Mouse (Mus musculus): ENCODE measurements around the gene Plscr3. TPM values are rescaled to one million over a fixed set of nuclear protein-coding genes. Genes with fewer than 3 reads are reported as not detected.

Plscr3 gene
- total and polyA plus RNA-seq, 2 experiments = 1.5 to 18.5 TPM

DNA sequence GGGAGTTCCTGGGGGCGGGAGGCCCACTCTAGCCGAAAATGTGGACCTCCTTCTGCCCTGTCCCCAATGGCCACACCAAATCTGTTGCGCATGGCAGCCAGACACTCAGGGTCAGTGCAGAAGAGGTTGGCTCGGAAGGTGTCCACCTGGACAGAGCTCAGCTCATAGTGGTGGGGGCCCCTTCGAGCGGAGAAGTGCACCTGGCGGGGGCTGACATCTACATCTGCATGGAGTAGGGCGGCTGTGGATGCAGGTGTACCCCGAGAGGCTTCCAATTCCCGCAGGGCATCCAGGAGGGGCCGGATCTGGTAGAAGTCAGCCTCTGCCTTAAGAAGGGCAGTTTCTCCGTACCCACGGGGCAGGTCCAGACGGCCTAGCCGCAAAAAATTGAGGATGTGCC is 33.5 kb downstream of the Plscr3 start:
- H3K4me1 ChIP-seq (ENCODE audit: control insufficient read depth, insufficient read depth, low read length) = 0 out of 2 replicates have a peak, but pooled peaks cover 3% of the 10 kb centered on the region
- H3K36me3 ChIP-seq (ENCODE audit: control insufficient read depth, insufficient read depth, low read length) = no peaks in the 10 kb centered on the region
- no peaks in the 10 kb centered on the region for H3K79me2 ChIP-seq (ENCODE audit: control insufficient read depth, insufficient read depth, low read length)
- TF ChIP-seq POLR2A (IDR thresholded peaks at IDR 0.05; ENCODE audit: extremely low read depth, insufficient read depth, low read length) (no peak), CTCF (IDR thresholded peaks at IDR 0.05; ENCODE audit: low read depth, low read length) (no peak)
- peak overlapping the region; percentile 29 for H3K4me3 ChIP-seq (ENCODE audit: insufficient read depth, low read depth, low read length)
- DNase-seq (ENCODE audit: extremely low read depth, low read depth, low spot score) = no peak
- no peak overlapping the region for H3K27ac ChIP-seq (replicated peaks; ENCODE audit: insufficient read depth, low read depth, low read length)
- WGBS = 76% methylated on average over 15 of the region's 15 CpGs
- no peaks in the 10 kb centered on the region for H3K27me3 ChIP-seq (ENCODE audit: control insufficient read depth, insufficient read depth, low read length)
- H3K9ac ChIP-seq (ENCODE audit: low read depth, low read length) = peak overlapping the region; percentile 31

DNA sequence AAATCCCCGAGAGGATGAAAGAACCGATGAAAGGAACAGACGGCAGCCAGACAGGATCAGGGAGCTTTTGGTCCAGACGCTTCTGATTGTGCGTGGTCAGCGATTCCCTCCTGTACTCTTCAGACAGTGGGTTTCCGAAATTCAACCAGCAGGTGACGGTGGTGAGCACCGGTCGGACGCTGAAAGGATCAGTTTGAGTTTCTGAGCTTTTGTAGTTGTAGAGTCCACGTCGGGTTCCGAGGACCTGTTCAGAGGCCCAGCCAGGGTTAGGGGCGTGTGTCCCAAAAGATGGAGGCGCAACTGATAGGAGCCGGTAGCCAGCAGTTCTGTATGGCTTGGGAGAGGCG is 34.3 kb downstream of the Plscr3 start:
- Histone ChIP-seq H3K79me2 (ENCODE audit: control insufficient read depth, insufficient read depth, low read length) (no peaks in the 10 kb centered on the region), H3K4me3 (ENCODE audit: insufficient read depth, low read depth, low read length) (peak overlapping the region; percentile 64), H3K27me3 (ENCODE audit: control insufficient read depth, insufficient read depth, low read length) (no peaks in the 10 kb centered on the region), H3K4me1 (ENCODE audit: control insufficient read depth, insufficient read depth, low read length) (0 out of 2 replicates have a peak, but pooled peaks cover 3% of the 10 kb centered on the region), H3K9ac (ENCODE audit: low read depth, low read length) (peak overlapping the region; percentile 57), H3K36me3 (ENCODE audit: control insufficient read depth, insufficient read depth, low read length) (no peaks in the 10 kb centered on the region), H3K27ac (replicated peaks; ENCODE audit: insufficient read depth, low read depth, low read length) (peak overlapping the region; percentile 51)
- DNase-seq (ENCODE audit: extremely low read depth, low read depth, low spot score) = peak; percentile 59
- WGBS = under 1% methylated on average over 18 of the region's 18 CpGs
- TF ChIP-seq POLR2A (IDR thresholded peaks at IDR 0.05; ENCODE audit: extremely low read depth, insufficient read depth, low read length) = no peak
- TF ChIP-seq CTCF (IDR thresholded peaks at IDR 0.05; ENCODE audit: low read depth, low read length) = peak; percentile 77

- Histone ChIP-seq H3K27me3 (ENCODE audit: control insufficient read depth, insufficient read depth, low read length) (no peaks in the 10 kb centered on the region), H3K79me2 (ENCODE audit: control insufficient read depth, insufficient read depth, low read length) (no peaks in the 10 kb centered on the region), H3K9ac (ENCODE audit: low read depth, low read length) (peak within 1 kb of the TSS; percentile 57), H3K36me3 (ENCODE audit: control insufficient read depth, insufficient read depth, low read length) (no peaks in the 10 kb centered on the region), H3K4me3 (ENCODE audit: insufficient read depth, low read depth, low read length) (peak within 1 kb of the TSS; percentile 64), H3K27ac (replicated peaks; ENCODE audit: insufficient read depth, low read depth, low read length) (peak within 1 kb of the TSS; percentile 51), H3K4me1 (ENCODE audit: control insufficient read depth, insufficient read depth, low read length) (0 out of 2 replicates have a peak, but pooled peaks cover 3% of the 10 kb centered on the region)
- DNase-seq (ENCODE audit: extremely low read depth, low read depth, low spot score) = peak; percentile 72
- WGBS = under 1% methylated on average over 46 of the region's 46 CpGs
- TF ChIP-seq POLR2A (IDR thresholded peaks at IDR 0.05; ENCODE audit: extremely low read depth, insufficient read depth, low read length) = peak; percentile 61; the same call in 1 of the 2 replicates
- peak; percentile 22; the same call in 1 of the 2 replicates for TF ChIP-seq CTCF (IDR thresholded peaks at IDR 0.05; ENCODE audit: low read depth, low read length)
These were observed 34.9 kb downstream of the Plscr3 start, which contains the start of gene Kctd11 for GRCm38 (mm10) chr11:69880853-69881603. Gene Kctd11, minus strand, starts transcription at chr11:69881406.

DNA sequence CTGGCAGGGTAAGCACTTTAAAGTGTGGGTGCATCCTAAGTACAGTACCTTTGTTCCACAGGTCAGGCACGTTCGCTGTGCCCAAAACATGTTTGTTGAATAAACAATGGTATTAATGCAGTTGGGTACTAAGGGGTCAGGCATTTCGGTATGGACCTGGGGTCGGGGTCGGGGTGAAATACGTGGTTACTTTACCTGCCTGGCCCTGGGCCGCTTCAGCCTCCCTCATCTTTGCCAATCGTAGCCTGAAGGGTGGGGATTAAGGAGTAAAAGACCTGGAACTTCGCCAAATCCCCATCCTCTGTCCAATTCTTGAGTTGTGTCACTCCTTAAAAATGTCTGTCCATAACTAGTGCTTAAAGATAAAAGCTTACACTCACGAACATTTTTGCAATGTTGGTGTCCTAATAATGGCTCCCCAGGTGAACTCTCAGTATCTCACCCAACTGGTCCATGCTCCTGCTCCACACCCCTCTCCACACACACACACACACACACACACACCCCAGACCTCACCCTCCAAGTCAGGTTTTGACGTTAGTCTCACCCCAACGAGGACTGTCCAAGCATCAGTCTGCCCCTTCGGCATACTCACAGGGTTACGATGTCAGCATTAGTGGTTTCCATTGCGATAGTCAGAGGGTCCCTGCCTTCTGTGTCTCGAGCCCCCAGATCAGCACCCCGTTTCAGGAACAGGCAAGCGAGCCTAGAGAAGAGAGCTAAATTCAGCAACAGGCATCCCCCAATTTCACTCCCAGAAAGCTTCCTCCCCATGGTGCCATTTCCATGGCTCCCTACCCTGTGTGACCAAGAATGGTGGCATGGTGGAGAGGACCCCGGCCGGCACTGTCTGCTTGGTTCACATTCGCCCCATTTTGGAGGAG is 35.9 kb downstream of the Plscr3 start:
- Histone ChIP-seq H3K4me3 (ENCODE audit: insufficient read depth, low read depth, low read length) (no peak overlapping the region), H3K36me3 (ENCODE audit: control insufficient read depth, insufficient read depth, low read length) (no peaks in the 10 kb centered on the region), H3K9ac (ENCODE audit: low read depth, low read length) (peak overlapping the region; percentile 28; the same call in 1 of the 2 replicates), H3K79me2 (ENCODE audit: control insufficient read depth, insufficient read depth, low read length) (no peaks in the 10 kb centered on the region), H3K27ac (replicated peaks; ENCODE audit: insufficient read depth, low read depth, low read length) (peak overlapping the region; percentile 27; the same call in 1 of the 2 replicates), H3K27me3 (ENCODE audit: control insufficient read depth, insufficient read depth, low read length) (no peaks in the 10 kb centered on the region), H3K4me1 (ENCODE audit: control insufficient read depth, insufficient read depth, low read length) (0 out of 2 replicates have a peak, but pooled peaks cover 3% of the 10 kb centered on the region)
- DNase-seq (ENCODE audit: extremely low read depth, low read depth, low spot score) = no peak
- TF ChIP-seq POLR2A (IDR thresholded peaks at IDR 0.05; ENCODE audit: extremely low read depth, insufficient read depth, low read length) (no peak), CTCF (IDR thresholded peaks at IDR 0.05; ENCODE audit: low read depth, low read length) (no peak)
- 62% methylated on average over 21 of the region's 21 CpGs for WGBS

DNA sequence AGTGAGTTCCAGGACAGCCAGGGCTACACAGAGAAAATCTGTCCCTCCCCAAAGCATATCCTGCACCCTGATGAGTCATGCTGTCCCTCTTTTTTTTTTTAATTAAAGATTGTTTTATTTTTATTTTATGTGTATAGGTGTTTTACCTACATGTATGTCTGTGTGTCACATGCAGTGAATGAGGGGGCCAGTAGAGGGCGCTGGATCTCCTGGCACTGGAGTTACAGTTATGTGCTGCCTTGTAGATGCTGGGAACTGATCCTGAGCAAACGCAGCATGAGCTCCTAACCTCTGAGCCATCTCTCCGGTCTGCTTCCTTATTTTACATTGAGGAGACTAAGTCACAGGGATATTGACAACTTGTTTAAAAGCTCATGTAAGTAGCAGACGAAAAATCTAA is 36.9 kb downstream of the Plscr3 start:
- DNase-seq (ENCODE audit: extremely low read depth, low read depth, low spot score) = no peak
- 75% methylated on average over 4 of the region's 4 CpGs for WGBS
- H3K9ac ChIP-seq (ENCODE audit: low read depth, low read length) = no peak overlapping the region
- H3K79me2 ChIP-seq (ENCODE audit: control insufficient read depth, insufficient read depth, low read length) = no peaks in the 10 kb centered on the region
- H3K36me3 ChIP-seq (ENCODE audit: control insufficient read depth, insufficient read depth, low read length) = no peaks in the 10 kb centered on the region
- no peak overlapping the region for H3K4me3 ChIP-seq (ENCODE audit: insufficient read depth, low read depth, low read length)
- TF ChIP-seq CTCF (IDR thresholded peaks at IDR 0.05; ENCODE audit: low read depth, low read length) (peak; percentile 53; the same call in 1 of the 2 replicates), POLR2A (IDR thresholded peaks at IDR 0.05; ENCODE audit: extremely low read depth, insufficient read depth, low read length) (no peak)
- no peaks in the 10 kb centered on the region for H3K27me3 ChIP-seq (ENCODE audit: control insufficient read depth, insufficient read depth, low read length)
- no peak overlapping the region for H3K27ac ChIP-seq (replicated peaks; ENCODE audit: insufficient read depth, low read depth, low read length)
- H3K4me1 ChIP-seq (ENCODE audit: control insufficient read depth, insufficient read depth, low read length) = 0 out of 2 replicates have a peak, but pooled peaks cover 3% of the 10 kb centered on the region
